Mouse (Mus musculus) heart, adult 8-10 months (tissue): ENCODE data around the gene Fam19a1. TPM values are rescaled to one million over a fixed set of nuclear protein-coding genes. Genes with fewer than 3 reads are reported as not detected.

ENCODE experiments used
- DNase-seq: peaks from one replicate; pipeline ENCODE4 v3.0.0; 2022; ENCODE audit warnings: low spot score
- total RNA-seq, 4 experiments: library from RNA; stranded (reverse); gene quantifications; 2 replicates each; pipeline ENCODE4 v1.2.4; 2022

Gene Fam19a1
- total RNA-seq, 4 experiments from 2014 or later: not detected

DNA sequence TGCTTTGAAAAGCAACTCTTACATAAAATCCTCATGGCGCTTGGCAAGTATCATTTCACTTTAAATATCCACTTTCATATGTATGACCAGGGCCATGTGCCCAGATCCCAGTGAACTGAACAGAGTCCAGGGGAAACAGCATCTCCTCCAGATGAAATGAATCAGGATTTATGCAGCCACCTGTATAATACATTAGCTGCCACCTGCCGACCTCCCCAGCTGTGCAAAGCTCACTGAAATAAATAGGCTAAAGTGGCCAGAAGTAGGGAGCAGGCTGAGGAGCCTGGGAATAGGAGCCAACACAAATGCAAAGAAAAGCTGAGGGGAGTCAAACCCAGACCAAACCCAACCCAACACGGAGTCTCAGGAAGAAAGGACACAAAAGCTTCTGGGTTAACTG is 324.9 kb downstream of the Fam19a1 start:
- DNase-seq: no peak

DNA sequence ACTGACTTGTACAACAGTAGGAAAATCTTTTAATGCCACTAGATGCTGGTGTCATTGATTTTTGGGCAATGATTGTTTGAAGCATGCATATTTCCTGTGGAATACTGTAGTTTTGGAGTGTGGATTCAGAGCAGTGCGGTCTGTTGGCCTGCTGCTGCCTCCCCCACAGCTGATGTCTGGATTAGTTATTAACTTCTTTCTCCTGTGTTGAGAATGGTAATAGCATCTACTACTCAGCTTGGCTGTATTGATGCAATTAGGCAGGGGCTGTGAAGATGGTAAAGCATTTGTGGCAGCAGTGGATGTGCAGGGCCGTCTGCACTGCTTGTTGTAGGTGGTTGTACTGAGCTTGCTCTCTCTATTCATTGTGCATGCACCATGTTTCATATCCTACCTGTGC is 326.5 kb downstream of the Fam19a1 start:
- no peak for DNase-seq

DNA sequence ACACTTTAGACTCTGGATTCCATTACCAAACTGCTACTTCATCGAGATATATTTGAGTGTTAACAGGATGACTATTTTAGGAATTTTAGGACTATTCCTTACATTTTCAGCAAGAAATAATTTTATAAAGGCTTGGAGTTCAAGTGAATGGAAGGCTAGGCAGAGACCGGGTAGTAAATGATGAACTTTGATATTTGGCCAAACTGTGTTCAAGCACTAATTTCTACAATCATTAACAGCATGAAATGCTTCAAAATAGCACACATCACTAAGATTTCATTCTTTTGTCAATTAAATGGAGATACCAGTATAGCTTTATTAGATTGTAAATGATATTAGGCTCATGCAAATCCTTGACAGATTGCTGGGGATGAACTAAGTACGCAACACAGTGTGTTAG is 329.0 kb downstream of the Fam19a1 start:
- no peak for DNase-seq

- DNase-seq: no peak
These were observed 334.5 kb downstream of the Fam19a1 start for GRCm38 (mm10) chr6:96447466-96447865.

DNA sequence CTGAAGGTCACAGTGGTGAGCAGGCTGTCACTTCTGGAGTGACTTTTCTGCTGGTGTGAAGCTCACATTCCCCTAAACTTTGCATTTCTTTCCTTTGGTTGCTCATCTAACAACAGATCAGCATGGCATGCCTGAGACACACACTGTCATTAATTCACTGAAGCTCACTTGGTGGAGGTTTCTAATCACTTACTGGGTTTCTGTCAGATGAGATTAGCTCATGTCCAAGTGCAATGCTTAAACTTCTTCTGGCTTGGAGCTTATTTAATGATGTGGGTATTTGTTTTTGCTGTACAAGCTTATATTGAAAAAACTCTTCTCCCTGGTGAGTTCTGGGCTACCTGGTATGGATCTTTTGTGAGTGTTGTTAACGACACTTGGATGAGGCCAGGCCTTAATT is 343.3 kb downstream of the Fam19a1 start:
- no peak for DNase-seq

DNA sequence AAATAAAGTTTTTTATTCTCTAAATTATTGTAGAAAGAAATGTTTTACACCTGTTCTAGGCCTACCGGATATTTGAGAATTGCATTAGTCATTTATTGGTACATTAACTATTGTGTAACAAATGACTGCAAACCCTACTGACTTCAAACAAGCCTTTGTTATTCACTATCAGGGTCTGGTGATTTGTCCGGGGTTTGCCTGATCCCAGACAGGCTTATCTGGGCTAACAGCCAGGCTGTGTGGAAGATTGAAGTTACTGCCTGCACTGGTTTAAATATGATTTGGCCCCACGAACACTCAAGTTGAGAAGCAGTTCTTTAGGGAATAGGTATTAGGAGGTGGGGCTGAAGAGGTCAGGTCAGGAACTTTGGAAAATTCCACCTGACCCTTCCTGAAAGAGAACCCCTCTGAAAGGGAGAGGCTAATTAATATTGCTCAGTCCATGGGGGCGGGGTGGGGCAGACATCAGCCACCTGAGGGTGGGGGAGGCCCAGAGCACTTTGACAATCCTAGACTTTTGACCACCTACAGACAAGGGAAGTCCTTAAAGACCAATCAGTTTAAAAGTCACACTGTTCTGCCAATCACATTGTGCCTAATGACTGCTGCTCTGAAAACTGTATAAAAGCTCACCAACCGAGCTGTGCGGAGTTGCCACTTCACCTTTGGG is 344.8 kb downstream of the Fam19a1 start:
- no peak for DNase-seq

DNA sequence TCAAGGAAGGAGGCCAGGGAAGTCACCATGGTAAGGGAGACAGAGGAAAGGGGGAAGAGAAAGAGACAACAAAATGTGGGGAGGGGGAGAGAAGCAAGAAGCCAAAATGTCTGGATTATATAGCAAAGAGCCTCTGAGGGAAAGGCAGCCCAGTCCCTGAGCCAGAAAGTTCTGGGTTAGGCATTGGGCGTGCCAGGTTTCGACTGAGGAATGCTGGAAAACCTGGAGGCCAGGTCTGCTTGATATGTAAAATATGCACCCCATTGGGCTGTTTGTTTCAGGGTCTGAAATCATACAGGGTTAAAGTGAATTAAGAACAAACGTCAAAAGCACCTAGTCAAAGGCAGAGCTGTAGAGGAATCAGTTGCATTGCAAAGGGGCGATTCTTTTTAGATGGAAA is 346.1 kb downstream of the Fam19a1 start:
- no peak for DNase-seq

DNA sequence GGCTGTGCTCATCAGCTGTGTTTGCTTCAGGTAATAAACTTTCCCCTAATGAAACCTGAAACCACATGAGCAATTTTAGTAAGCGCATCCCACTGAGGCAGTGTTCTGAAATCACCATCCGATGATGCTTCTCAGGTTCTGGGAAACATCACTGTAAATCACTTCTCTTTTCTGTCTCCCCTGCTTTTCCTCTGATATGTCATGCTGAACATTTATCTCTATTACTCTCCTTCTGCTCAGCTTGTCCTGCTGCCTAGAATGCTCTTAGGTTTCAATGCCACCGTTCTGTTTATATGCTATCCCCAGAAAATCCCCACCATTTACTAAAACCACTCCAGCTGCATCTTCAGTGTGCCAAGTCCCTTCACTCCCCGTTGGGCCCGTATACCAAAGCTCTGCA is 386.5 kb downstream of the Fam19a1 start:
- DNase-seq: no peak

DNA sequence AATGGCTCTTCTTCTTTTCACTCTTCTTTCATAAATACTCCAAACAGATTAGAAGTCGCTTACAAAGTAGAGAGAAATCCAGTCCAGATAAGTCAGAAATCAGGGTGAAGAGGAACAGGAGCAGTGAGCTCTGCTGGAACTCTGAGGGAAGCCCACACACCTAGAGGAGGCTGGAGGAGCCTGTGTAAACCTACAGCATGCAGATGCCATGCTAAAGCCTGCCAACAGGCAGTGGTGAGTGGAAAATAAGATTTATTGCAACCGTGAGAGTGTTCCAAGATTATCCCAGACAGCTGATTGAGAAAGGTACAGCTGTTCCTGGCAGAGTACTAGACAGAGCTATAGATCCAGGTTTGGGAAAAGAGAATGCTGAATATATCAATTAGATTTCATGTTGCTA is 428.6 kb downstream of the Fam19a1 start:
- DNase-seq: no peak

DNA sequence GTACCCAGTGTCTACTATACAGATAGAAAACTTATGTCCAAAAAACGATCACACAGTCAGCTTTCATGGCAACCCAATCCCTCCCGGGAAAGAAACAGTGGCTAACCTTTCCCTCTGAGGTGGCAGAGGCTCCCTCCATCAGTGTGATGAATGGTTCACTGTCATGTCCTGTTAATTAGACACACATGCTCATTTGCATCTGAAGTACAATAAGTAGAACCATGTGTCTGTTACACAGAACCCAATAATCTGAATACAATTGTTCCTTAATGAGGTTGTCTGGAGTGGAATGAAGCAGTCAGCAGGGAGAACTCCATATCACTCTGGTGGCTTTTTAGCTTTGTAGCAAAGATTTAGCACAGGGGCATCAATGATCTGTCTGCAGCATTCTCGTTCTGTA is 431.9 kb downstream of the Fam19a1 start:
- no peak for DNase-seq

DNA sequence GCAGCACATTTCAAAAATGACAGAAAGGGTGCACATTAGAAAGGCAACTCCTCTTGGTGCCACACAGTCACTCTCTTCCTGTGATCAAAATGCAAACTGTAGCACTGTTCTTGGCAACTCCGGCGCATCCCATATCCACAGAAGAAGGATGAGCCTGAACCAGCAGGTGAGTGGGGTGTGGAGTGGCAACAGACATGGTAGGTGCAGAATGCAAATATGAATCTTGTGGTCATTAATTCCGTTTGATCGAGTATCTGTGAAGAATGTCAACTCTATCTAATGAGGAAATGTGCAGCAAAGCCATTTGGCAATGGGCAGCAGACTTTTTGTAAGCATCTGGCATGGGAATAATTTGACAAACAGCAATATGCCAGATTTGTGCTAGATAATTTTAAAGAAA is 437.5 kb downstream of the Fam19a1 start:
- no peak for DNase-seq

GRCm38 (mm10) chr6:96578649-96579048 is 465.7 kb downstream of the Fam19a1 start:
- DNase-seq: no peak

GRCm38 (mm10) chr6:96580726-96581125 is 467.8 kb downstream of the Fam19a1 start:
- no peak for DNase-seq

DNA sequence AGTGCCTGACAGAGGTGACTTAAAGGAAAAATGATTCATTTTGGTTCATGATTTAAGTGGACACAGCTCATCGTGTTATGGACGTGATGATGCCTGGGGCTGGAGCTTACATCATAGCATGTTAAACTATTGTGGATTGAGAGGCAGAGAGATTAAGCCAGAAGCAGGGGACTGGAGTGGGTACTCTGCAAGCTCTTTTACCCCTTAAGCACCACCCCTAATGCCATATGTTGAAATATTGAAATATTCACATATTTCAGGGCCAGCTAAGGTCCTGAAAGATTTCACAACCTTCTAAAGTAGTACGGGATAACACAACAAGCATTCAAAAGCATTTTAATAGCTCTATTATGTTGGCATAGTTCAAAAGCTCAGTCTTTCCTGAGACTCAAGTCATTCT is 468.2 kb downstream of the Fam19a1 start:
- no peak for DNase-seq

GRCm38 (mm10) chr6:96587427-96587826 is 474.5 kb downstream of the Fam19a1 start:
- DNase-seq: no peak

DNA sequence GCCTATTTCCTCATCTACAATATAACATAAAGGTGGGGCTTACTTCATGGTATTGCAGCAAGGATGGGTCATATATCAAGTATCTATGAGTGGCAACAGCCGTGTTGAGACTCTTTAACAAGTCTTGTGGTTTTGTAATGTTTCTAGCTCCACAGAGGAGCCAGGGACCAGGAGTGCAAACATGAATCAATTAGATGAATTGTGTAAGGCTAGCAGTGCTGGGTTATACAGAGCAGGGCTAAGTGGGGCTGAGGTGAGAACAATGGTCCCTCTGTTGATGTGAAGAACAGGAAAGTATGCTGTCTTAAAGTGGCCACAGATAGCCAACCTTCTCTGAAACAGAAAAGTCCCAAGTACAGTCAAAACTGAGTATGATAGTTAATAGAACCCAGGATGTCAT is 480.1 kb downstream of the Fam19a1 start:
- DNase-seq: no peak

GRCm38 (mm10) chr6:96595201-96595600 is 482.2 kb downstream of the Fam19a1 start:
- no peak for DNase-seq

- DNase-seq: no peak
These were observed 511.2 kb downstream of the Fam19a1 start for GRCm38 (mm10) chr6:96624196-96624595.

GRCm38 (mm10) chr6:96631518-96631917 is 518.6 kb downstream of the Fam19a1 start:
- DNase-seq: no peak

GRCm38 (mm10) chr6:96632243-96632642 is 519.3 kb downstream of the Fam19a1 start:
- no peak for DNase-seq

DNA sequence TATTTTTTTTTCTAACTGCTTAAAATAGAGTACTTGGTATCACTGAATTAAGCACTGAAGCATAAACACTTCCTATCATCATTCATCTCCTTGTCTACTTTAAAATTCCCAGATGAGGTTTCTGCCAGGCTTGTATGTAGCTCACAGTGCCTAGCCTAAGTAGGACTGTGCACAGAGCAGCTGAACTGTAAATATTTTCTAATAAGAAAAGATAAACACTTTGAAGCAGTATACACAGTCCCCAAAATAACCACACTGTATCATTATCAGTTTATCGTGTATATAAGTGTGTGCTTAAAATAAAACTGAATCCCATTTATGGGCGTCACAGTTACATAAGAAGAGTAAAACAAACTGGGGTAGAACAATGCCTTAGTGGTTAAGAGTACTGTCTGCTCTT is 522.7 kb downstream of the Fam19a1 start:
- DNase-seq: no peak

GRCm38 (mm10) chr6:96648742-96649141 is 535.8 kb downstream of the Fam19a1 start:
- no peak for DNase-seq

DNA sequence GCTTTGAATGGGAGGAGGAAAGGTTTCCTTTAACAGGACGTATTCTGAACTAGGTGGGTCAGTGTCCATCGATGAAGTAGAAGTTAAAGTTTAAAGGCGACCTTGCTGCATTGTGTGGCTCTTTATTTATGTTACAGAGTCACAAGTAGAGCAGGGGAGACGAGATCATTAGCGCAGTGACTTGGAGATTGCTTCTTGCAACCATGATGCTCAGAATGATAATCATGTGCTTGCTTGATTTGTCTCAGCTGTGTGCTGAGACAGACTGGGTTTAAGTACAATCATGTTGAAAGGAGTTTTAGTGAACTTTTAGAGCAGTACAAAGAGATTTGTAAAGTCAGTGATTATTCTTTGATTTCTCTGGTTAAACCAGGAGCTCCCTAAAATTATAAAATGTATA is 536.3 kb downstream of the Fam19a1 start:
- no peak for DNase-seq

DNA sequence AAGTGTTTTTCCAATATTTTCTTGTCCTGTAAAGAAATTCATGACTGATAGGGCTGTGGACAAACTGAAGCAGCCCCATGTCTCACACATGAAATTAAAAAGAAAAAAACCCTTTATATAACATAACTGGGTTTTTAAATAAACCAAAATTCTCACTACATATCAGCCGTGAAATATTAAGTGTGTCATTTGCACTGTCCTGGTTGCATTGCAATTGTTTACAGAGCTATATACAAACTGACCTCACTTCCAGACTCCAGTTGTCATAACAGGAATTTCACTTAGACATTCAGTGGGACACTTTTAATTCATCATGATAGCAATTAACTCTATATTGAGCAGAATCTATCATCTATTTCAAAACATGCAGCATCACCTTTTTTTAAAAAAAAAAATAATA is 553.4 kb downstream of the Fam19a1 start:
- DNase-seq: no peak
